Mouse (Mus musculus) bone marrow, adult 2 months (tissue): ENCODE results near the gene Slc29a2.

Source experiments
- CTCF ChIP-seq: fragments of 200-500 bp; IDR thresholded peaks from 2 replicates; pipeline ENCODE4 v1.5.1; 2011; ENCODE audit warnings: low read length, control low read depth; ENCODE audit not compliant: control insufficient read depth, insufficient read depth
- POLR2A ChIP-seq: fragments of 200-500 bp; IDR thresholded peaks from 2 replicates; pipeline ENCODE4 v1.6.1; 2011; ENCODE audit warnings: low read depth, mild to moderate bottlenecking, control low read depth, low read length, borderline replicate concordance; ENCODE audit not compliant: control insufficient read depth

DNA sequence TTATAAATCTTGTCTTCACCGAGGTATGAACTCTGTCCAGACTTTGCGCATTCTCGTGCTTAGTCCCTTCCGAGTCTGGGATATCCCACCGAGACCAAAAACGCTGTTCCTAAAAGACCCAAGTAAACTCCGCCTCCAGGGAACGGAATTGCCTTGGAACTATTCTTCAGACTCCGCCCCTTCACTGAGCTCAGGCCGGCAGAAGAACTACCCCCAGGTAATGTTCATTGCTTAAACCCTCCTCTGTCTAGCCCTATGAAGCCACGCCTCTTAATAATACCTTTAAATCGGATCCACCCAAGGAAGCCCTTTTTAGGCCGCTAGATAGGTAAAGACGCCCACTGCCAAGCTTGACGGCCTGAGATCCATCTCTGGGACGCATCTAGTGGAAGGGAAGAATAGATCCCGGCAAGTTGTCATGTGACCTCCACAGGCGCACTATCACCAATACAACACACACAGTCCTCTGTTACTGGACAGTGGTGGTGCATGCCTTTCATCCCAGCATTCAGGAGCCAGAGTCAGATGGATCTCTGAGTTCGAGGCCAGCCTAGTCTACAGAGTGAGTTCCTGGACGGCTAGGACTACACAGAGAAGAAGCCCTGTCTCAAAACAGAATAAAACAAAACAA is 48.8 kb downstream of the Slc29a2 start:
- no peak for TF ChIP-seq CTCF
- no peak for TF ChIP-seq POLR2A
